Mouse (Mus musculus): ENCODE measurements around the gene Pus1. TPM values are rescaled to one million over a fixed set of nuclear protein-coding genes. Genes with fewer than 3 reads are reported as not detected.

Gene Pus1
- polyA plus RNA-seq, 1 experiment, result 22.0 TPM

DNA sequence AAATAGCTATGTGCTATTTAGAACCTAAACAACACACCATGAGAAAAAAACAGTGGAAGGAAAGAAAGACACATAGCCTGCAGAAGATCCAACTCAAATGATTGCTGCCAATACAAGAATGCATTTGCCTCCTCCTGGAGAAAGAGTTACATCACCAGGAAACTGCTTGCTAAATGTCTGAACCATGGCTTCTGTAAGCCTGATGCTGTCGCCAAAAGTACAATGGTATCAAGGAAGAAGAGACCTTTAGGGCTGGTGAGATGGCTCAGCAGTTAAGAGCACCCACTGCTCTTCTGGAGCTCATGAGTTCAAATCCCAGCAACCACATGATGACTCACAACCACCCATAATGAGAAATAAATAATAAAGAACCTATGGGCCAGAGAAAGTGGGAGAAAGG is 35.4 kb downstream of the Pus1 start:
- no peak overlapping the region for H3K4me3 ChIP-seq (replicated peaks; ENCODE audit: control insufficient read depth, low read depth, low read length)
- H3K4me1 ChIP-seq (ENCODE audit: control insufficient read depth, insufficient read depth, low read length), result no peaks in the 10 kb centered on the region
- 52% methylated on average over 1 of the region's 1 CpGs for WGBS
- TF ChIP-seq POLR2A (IDR thresholded peaks at IDR 0.05; ENCODE audit: borderline replicate concordance, control insufficient read depth, low read depth, low read length) (no peak), CTCF (IDR thresholded peaks at IDR 0.05; ENCODE audit: control insufficient read depth, insufficient read depth, low read length) (no peak)
- H3K27ac ChIP-seq (ENCODE audit: control insufficient read depth, insufficient read depth, low read depth, low read length, poor library complexity), result no peak overlapping the region

DNA sequence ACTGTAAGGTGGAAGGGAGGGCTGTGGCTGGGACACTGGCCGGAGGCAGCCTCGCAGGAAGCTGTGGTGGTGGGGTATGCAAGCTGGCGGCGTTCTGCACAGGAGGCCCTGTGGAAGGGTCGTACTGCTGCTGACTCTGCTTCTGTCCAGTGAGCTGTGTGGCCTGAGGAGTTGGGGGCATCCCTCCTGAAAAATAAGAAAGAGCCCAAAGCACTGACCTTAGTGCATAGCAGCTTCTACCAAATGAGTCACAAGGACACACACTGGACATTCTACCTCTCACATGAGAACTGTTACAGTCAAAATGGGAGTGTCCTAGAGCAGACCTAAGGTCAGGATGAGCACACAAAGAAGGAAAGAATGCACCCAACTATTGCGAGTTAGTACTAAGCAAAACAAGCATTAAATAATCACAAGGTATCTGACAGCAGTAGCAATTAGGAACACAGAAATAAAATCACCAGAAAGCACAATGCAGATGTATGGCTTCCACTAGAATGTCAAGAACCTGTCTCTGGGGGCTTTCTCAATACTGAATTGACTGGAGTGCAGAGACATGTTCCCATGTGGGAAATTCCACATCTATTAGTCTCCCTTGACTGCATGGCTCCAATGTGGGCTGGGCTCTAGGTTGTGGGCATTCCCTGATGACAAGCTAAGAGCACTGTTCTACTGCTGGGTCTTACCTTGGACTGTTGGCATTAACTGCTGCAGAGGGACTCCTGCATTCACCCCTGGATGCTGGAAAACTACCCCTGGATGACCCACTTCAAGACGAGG is 40.8 kb downstream of the Pus1 start:
- H3K4me1 ChIP-seq (ENCODE audit: control insufficient read depth, insufficient read depth, low read length), result no peaks in the 10 kb centered on the region
- 67% methylated on average over 7 of the region's 7 CpGs for WGBS
- H3K4me3 ChIP-seq (replicated peaks; ENCODE audit: control insufficient read depth, low read depth, low read length), result no peak overlapping the region
- no peak overlapping the region for H3K27ac ChIP-seq (ENCODE audit: control insufficient read depth, insufficient read depth, low read depth, low read length, poor library complexity)
- TF ChIP-seq CTCF (IDR thresholded peaks at IDR 0.05; ENCODE audit: control insufficient read depth, insufficient read depth, low read length) (no peak), POLR2A (IDR thresholded peaks at IDR 0.05; ENCODE audit: borderline replicate concordance, control insufficient read depth, low read depth, low read length) (no peak)

DNA sequence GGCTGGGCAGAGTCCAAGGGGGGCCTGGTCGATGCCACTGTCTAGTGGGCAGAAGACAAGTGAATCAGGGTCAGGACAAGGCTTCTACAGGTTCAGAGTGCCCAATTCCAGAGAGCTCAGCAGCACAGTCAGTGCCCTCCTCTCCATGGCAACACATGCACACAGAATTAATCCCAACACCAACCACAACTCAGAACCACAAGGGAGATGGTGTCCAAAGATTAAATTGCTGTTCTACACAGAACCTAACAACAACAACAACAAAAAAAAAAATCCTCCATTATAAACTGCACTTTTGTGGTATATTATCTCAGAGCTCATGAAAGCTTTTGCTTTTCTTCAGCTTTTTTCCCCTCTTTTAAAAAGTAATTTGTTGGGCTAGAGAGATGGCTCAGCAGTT is 44.9 kb downstream of the Pus1 start:
- no peak overlapping the region for H3K4me3 ChIP-seq (replicated peaks; ENCODE audit: control insufficient read depth, low read depth, low read length)
- 71% methylated on average over 1 of the region's 1 CpGs for WGBS
- no peak overlapping the region for H3K27ac ChIP-seq (ENCODE audit: control insufficient read depth, insufficient read depth, low read depth, low read length, poor library complexity)
- H3K4me1 ChIP-seq (ENCODE audit: control insufficient read depth, insufficient read depth, low read length), result no peaks in the 10 kb centered on the region
- no peak for TF ChIP-seq CTCF (IDR thresholded peaks at IDR 0.05; ENCODE audit: control insufficient read depth, insufficient read depth, low read length)
- TF ChIP-seq POLR2A (IDR thresholded peaks at IDR 0.05; ENCODE audit: borderline replicate concordance, control insufficient read depth, low read depth, low read length), result no peak

DNA sequence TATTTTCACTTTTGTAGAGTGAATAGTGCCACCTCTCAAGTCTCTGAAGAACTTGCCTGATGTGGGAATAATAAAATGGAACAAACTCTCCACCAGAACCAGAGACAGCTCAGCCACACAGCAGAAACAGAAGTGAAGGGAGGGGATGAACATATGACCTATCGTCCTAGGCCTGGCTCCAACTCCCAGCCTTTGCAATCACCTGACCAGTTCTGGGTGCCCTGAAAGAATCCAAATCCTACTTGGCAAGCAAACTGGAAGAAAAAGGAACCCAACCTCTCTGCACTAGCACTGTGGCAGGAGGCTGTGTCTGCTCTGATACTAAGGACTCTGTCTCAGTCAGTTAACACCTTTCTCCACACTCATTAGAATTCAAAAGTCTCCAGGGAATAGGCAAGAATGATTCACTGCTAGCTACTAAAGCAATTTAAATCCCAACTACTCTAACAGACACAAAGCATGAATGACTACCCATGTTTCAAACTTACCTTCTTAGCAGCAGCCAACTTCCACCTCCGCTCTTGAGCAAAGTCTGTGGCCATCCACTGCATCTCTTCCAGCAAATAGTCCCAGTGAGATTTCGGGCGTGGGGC is 47.1 kb downstream of the Pus1 start:
- no peak for TF ChIP-seq CTCF (IDR thresholded peaks at IDR 0.05; ENCODE audit: control insufficient read depth, insufficient read depth, low read length)
- no peak for TF ChIP-seq POLR2A (IDR thresholded peaks at IDR 0.05; ENCODE audit: borderline replicate concordance, control insufficient read depth, low read depth, low read length)
- Histone ChIP-seq H3K4me3 (replicated peaks; ENCODE audit: control insufficient read depth, low read depth, low read length) (no peak overlapping the region), H3K27ac (ENCODE audit: control insufficient read depth, insufficient read depth, low read depth, low read length, poor library complexity) (no peak overlapping the region), H3K4me1 (ENCODE audit: control insufficient read depth, insufficient read depth, low read length) (no peaks in the 10 kb centered on the region)
- 71% methylated on average over 4 of the region's 4 CpGs for WGBS

DNA sequence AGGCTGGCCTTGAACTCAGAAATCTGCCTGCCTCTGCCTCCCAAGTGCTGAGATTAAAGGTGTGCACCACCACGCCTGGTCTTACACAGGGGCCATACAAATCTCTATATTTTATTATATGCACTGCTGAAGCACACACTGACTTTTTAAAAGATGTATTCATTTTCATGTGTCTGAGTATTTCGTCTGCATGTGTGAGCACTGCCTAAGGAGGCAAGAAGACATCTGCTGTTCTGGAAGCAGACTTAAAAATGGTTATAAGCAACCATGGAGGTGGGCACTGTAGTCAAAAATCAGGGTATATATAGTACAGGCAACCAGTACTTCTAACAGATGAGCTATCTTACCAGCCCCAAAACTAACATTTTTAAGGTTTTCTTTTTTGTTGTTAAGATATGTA is 49.2 kb downstream of the Pus1 start:
- no peaks in the 10 kb centered on the region for H3K4me1 ChIP-seq (ENCODE audit: control insufficient read depth, insufficient read depth, low read length)
- WGBS, result 86% methylated on average over 2 of the region's 2 CpGs
- H3K4me3 ChIP-seq (replicated peaks; ENCODE audit: control insufficient read depth, low read depth, low read length), result no peak overlapping the region
- TF ChIP-seq POLR2A (IDR thresholded peaks at IDR 0.05; ENCODE audit: borderline replicate concordance, control insufficient read depth, low read depth, low read length) (no peak), CTCF (IDR thresholded peaks at IDR 0.05; ENCODE audit: control insufficient read depth, insufficient read depth, low read length) (no peak)
- no peak overlapping the region for H3K27ac ChIP-seq (ENCODE audit: control insufficient read depth, insufficient read depth, low read depth, low read length, poor library complexity)

DNA sequence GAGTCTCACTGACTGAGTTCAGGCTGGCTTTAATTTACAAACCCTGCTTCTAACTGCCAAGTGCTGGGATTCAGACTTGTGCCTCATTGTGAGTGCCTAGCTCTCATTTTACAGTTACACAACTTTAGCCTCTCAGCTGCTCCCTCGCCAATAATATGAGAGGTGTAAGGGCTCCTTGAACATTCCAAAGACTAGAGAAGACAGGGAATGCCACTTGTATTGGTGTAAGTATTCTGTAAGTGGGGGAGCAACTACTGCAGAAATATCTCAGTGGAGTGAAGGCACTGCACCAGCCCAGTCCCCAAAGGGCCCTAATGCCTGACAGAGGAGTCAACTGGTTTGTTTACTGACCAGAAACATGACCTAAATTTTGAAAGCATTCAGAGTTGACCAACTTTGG is 52.6 kb downstream of the Pus1 start:
- Histone ChIP-seq H3K27ac (ENCODE audit: control insufficient read depth, insufficient read depth, low read depth, low read length, poor library complexity) (no peak overlapping the region), H3K4me1 (ENCODE audit: control insufficient read depth, insufficient read depth, low read length) (no peaks in the 10 kb centered on the region), H3K4me3 (replicated peaks; ENCODE audit: control insufficient read depth, low read depth, low read length) (no peak overlapping the region)
- no peak for TF ChIP-seq POLR2A (IDR thresholded peaks at IDR 0.05; ENCODE audit: borderline replicate concordance, control insufficient read depth, low read depth, low read length)
- no peak for TF ChIP-seq CTCF (IDR thresholded peaks at IDR 0.05; ENCODE audit: control insufficient read depth, insufficient read depth, low read length)
- 76% methylated on average over 1 of the region's 1 CpGs for WGBS

Other genes starting within 250 kb of the Pus1 start
- not detected in 2 replicates for gene Galnt9, start 236.3 kb downstream of the Pus1 start, polyA plus RNA-seq (2011; ENCODE audit: insufficient read depth, insufficient read length, low replicate concordance, missing spikeins)
- gene Noc4l, start 127.2 kb downstream of the Pus1 start, polyA plus RNA-seq (2011; ENCODE audit: insufficient read depth, insufficient read length, low replicate concordance, missing spikeins), result 28.9 and 42.6 TPM in 2 replicates
- 16.6 and 24.2 TPM in 2 replicates for gene Ddx51, start 127.2 kb downstream of the Pus1 start, polyA plus RNA-seq (2011; ENCODE audit: insufficient read depth, insufficient read length, low replicate concordance, missing spikeins)
- 26.9 and 45.0 TPM in 2 replicates for gene Ep400, start 9.9 kb downstream of the Pus1 start, polyA plus RNA-seq (2011; ENCODE audit: insufficient read depth, insufficient read length, low replicate concordance, missing spikeins)
- 25.6 and 64.6 TPM in 2 replicates for gene Ulk1, start 29.4 kb upstream of the Pus1 start, polyA plus RNA-seq (2011; ENCODE audit: insufficient read depth, insufficient read length, low replicate concordance, missing spikeins)
- 24.7 and 45.3 TPM in 2 replicates for gene Hscb, start 59.1 kb upstream of the Pus1 start, polyA plus RNA-seq (2011; ENCODE audit: insufficient read depth, insufficient read length, low replicate concordance, missing spikeins)
- 22.2 and 23.2 TPM in 2 replicates for gene Chek2, start 59.3 kb upstream of the Pus1 start, polyA plus RNA-seq (2011; ENCODE audit: insufficient read depth, insufficient read length, low replicate concordance, missing spikeins)
- gene Ttc28, start 99.1 kb upstream of the Pus1 start, polyA plus RNA-seq (2011; ENCODE audit: insufficient read depth, insufficient read length, low replicate concordance, missing spikeins), result 3.6 and 7.4 TPM in 2 replicates

All from bone marrow, adult 2 months (tissue).